ENCODE assay signal across 18 mouse cellular contexts in genomic region chr9:68109841-68110240, GRCm38 (mm10).
"Had no signal": no experiment of that assay in that cellular context is flagged by ENCODE, and none has a peak within 500 bp of the region (broad histone marks: within the 10 kb centered on the region; RNA-seq: fewer than 3 reads in every experiment).

No protein-coding gene starts in this region.

- H3K27me3 ChIP-seq: midbrain, embryonic 12.5 days; neural tube, embryonic 13.5 days; neural tube, embryonic 15.5 days had no signal

- DNase-seq: lung, adult 18-20 months; lung, embryonic 14.5 days; lung, postnatal 10 days; lung, postnatal 4 days; retina, postnatal 1 day; right cerebral cortex, adult 18-20 months; right cerebral cortex, postnatal 25 days; right cerebral cortex, postnatal 4 days; spleen, adult 18-20 months; thymus, adult 18-20 months; thymus, postnatal 14 days; thymus, postnatal 36 days had no signal

- H3K27ac ChIP-seq: midbrain, embryonic 10.5 days; midbrain, embryonic 12.5 days; neural tube, embryonic 13.5 days; neural tube, embryonic 15.5 days had no signal

- H3K9ac ChIP-seq: lung, embryonic 14.5 days; midbrain, embryonic 12.5 days; neural tube, embryonic 13.5 days; neural tube, embryonic 15.5 days had no signal

- ATAC-seq: midbrain, embryonic 16.5 days had no signal

- H3K4me3 ChIP-seq: midbrain, embryonic 10.5 days; midbrain, embryonic 12.5 days; myocyte; neural tube, embryonic 13.5 days; neural tube, embryonic 15.5 days had no signal

- H3K4me2 ChIP-seq: lung, embryonic 14.5 days; midbrain, embryonic 12.5 days; neural tube, embryonic 13.5 days; neural tube, embryonic 15.5 days had no signal

- H3K9me3 ChIP-seq: midbrain, embryonic 10.5 days; midbrain, embryonic 12.5 days; neural tube, embryonic 13.5 days; neural tube, embryonic 15.5 days had no signal

- H3K36me3 ChIP-seq: midbrain, embryonic 10.5 days; midbrain, embryonic 12.5 days; neural tube, embryonic 13.5 days; neural tube, embryonic 15.5 days had no signal

- H3K4me1 ChIP-seq: midbrain, embryonic 10.5 days; midbrain, embryonic 12.5 days; neural tube, embryonic 13.5 days; neural tube, embryonic 15.5 days had no signal
